Comparison of ENCODE assay signal across 8 mouse cellular contexts in the genomic region with DNA sequence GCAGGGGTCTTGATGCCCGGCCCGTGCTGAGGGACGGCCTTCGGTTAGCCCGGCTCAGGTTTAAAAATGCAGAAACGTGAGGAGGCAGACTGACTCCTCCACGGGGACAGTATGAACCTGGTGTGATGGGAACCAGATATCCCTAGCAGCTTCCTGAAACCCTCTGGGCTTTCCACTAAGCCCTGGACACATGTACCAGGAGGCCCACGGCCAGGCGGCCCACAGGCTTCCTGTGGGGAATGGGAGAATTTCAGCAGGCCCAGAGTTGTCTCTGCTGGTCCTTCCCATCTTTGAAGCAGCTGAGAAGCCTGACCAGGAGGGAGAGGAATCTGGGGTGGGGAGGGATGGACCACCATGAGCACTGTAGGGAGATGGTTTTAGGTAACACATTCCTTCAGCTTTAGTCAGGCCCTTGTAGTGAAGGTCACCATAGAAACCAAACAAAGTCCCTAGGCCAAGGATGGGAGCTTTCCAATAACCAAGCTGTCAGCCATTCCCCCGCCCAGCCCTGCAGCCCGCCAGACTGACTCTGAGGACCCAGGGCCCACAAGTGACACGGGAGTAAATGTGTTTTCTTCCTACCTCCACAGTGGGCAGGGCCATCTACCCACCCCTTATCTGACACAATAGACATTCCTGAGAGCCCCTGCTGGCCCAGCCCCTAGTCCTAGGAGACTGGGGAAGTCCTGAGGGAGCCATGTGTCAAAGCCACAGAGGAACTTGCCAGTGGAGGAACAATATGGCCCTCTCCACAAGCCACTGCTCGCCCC.
A peak's percentile ranks its signal among the peaks of the same experiment; 100 is the strongest.
DNase-seq lines count a peak whose midpoint lies in the region; ATAC-seq and TF ChIP-seq lines count a peak whose summit lies in the region.

No protein-coding gene starts in this region.

- no peak for TF ChIP-seq CTCF in ES-Bruce4 (IDR thresholded peaks at IDR 0.05; ENCODE audit: low read depth, low read length)

- no peaks in the 10 kb centered on the region for H3K27me3 ChIP-seq in ES-Bruce4 (ENCODE audit: control insufficient read depth, insufficient read depth, low read length, poor library complexity, severe bottlenecking)
- no peaks in the 10 kb centered on the region for H3K27me3 ChIP-seq in heart, embryonic 10.5 days (ENCODE audit: insufficient read depth, poor library complexity, severe bottlenecking)
- no peaks in the 10 kb centered on the region for H3K27me3 ChIP-seq in limb, embryonic 11.5 days (ENCODE audit: control insufficient read depth, insufficient read depth, low read length)

- no peak overlapping the region for H3K4me3 ChIP-seq in ES-Bruce4 (ENCODE audit: low read depth, low read length)
- no peak overlapping the region for H3K4me3 ChIP-seq in heart, embryonic 10.5 days
- no peak overlapping the region for H3K4me3 ChIP-seq in limb, embryonic 11.5 days (ENCODE audit: low read depth, low read length)

- peak; percentile 48 for DNase-seq in ZHBTc4 (ENCODE audit: low read depth, low spot score)
- no peak for DNase-seq in heart, embryonic 10.5 days (ENCODE audit: low spot score)
- peak; percentile 56 for DNase-seq in limb, embryonic 11.5 days (ENCODE audit: low spot score)
- DNase-seq in layer of hippocampus, adult 9-11 months, result no peak
- no peak for DNase-seq in frontal cortex, postnatal 14 days (ENCODE audit: low spot score in 2 of 2)
- no peak for DNase-seq in testis, postnatal 14 days (ENCODE audit: low spot score)

- ATAC-seq in limb, embryonic 11.5 days (ENCODE audit: insufficient number of reproducible peaks, low FRiP score, low TSS enrichment, low read depth), result no peak
- no peak for ATAC-seq in erythroid progenitor cell, adult 5-6 weeks (replicated peaks; ENCODE audit: low FRiP score, poor library complexity, severe bottlenecking)

- peak overlapping the region; percentile 17; the same call in 1 of the 2 replicates for H3K4me2 ChIP-seq in limb, embryonic 11.5 days (ENCODE audit: low read depth, severe bottlenecking)

- TF ChIP-seq EP300 in ES-Bruce4 (IDR thresholded peaks at IDR 0.05; ENCODE audit: insufficient read depth, low read depth, low read length), result 0 out of 2 replicates have a peak, but pooled peaks have one; percentile 22

- no peak for TF ChIP-seq POLR2A in ES-Bruce4 (IDR thresholded peaks at IDR 0.05; ENCODE audit: insufficient read depth, low read length)

- no peak overlapping the region for H3K9ac ChIP-seq in ES-Bruce4 (ENCODE audit: low read depth, poor library complexity, severe bottlenecking)
- H3K9ac ChIP-seq in limb, embryonic 11.5 days (ENCODE audit: low read length), result 0 out of 2 replicates have a peak overlapping the region, but pooled peaks have one; percentile 12

- 27% methylated on average over 13 of the region's 13 CpGs for WGBS in heart, embryonic 10.5 days
- WGBS in limb, embryonic 11.5 days, result 38% methylated on average over 13 of the region's 13 CpGs

- peak overlapping the region; percentile 17; the same call in 1 of the 2 replicates for H3K27ac ChIP-seq in ES-Bruce4 (ENCODE audit: insufficient read depth, low read length)
- H3K27ac ChIP-seq in heart, embryonic 10.5 days, result peak overlapping the region; percentile 88
- H3K27ac ChIP-seq in limb, embryonic 11.5 days (replicated peaks; ENCODE audit: low read depth, low read length), result peak overlapping the region; percentile 77

- peaks cover 11% of the 10 kb centered on the region for H3K4me1 ChIP-seq in ES-Bruce4 (ENCODE audit: control insufficient read depth, insufficient read depth, low read length)
- peaks cover 76% of the 10 kb centered on the region for H3K4me1 ChIP-seq in heart, embryonic 10.5 days
- H3K4me1 ChIP-seq in limb, embryonic 11.5 days (ENCODE audit: control insufficient read depth, insufficient read depth, low read length), result peaks cover 44% of the 10 kb centered on the region

- no peaks in the 10 kb centered on the region for H3K9me3 ChIP-seq in ES-Bruce4 (replicated peaks; ENCODE audit: control insufficient read depth, insufficient read depth, low read length, poor library complexity, severe bottlenecking)
- no peaks in the 10 kb centered on the region for H3K9me3 ChIP-seq in heart, embryonic 10.5 days
- H3K9me3 ChIP-seq in limb, embryonic 11.5 days (ENCODE audit: control insufficient read depth, low read length), result no peaks in the 10 kb centered on the region

- H3K36me3 ChIP-seq in ES-Bruce4 (ENCODE audit: control insufficient read depth, insufficient read depth, low read length, poor library complexity, severe bottlenecking), result no peaks in the 10 kb centered on the region
- no peaks in the 10 kb centered on the region for H3K36me3 ChIP-seq in heart, embryonic 10.5 days
- H3K36me3 ChIP-seq in limb, embryonic 11.5 days (ENCODE audit: control insufficient read depth, insufficient read depth, low read length), result no peaks in the 10 kb centered on the region

Comparison
In these comparisons a context has a peak if more than half of its experiments do, and no peak if none do; other contexts are left out.
1. H3K27ac ChIP-seq: peak in every context shown above with its lines; median percentile 88 in heart, embryonic 10.5 days; 77 in limb, embryonic 11.5 days; 17 in ES-Bruce4.
2. DNase-seq: peak in ZHBTc4 (single experiment) and limb, embryonic 11.5 days (single experiment); none in heart, embryonic 10.5 days (single experiment), layer of hippocampus, adult 9-11 months (single experiment), frontal cortex, postnatal 14 days (0 of 2) and testis, postnatal 14 days (single experiment).